Mouse (Mus musculus) kidney, adult 2 months (tissue): ENCODE measurements around the gene Lrrc7.

Experiments used
- CTCF ChIP-seq: fragments of 200-500 bp; conservative IDR thresholded peaks from 2 replicates; pipeline ENCODE4 v1.5.1; 2011; ENCODE audit warnings: low read depth, mild to moderate bottlenecking, control low read depth, low read length, moderate library complexity, mixed read lengths; ENCODE audit not compliant: insufficient read depth, insufficient read length
- POLR2A ChIP-seq: fragments of 200-500 bp; IDR thresholded peaks from one replicate; pipeline ENCODE4 v1.6.1; 2011; ENCODE audit warnings: low read depth, low read length, control low read depth

DNA sequence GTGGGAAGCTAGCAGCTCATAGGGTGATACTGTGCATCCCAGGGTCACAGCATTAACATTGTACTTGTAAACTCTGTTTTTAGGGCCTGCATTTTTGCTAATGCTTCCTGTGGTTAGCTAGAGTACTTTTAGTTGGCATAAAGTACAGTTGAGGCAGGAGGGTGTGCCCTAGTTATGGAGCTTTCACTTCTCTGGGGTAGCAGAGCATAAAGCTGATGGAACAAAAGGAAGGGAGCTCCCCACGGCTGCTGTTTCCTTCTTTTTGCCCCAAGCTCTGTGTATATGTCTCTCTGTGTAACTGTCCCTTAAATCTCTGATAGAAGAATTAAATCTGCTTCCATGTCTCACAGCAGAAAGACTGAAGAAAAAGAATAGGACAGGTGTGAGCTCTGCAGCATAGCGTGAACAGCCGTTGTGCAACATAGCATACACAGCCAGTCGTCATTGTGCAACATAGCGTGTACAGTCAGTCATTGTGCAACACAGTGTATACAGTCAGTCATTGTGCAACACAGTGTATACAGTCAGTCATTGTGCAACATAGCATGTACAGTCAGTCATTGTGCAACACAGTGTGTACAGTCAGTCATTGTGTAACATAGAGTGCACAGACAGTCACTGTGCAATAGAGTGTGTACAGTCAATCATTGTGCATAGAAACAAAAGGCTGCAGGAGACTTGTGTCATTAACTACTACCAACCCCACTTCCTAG, 500.1 kb downstream of the Lrrc7 start:
- no peak for TF ChIP-seq CTCF
- no peak for TF ChIP-seq POLR2A
